In genomic region chr5:130627800-130628199, GRCm38 (mm10) we compare ENCODE assay signal across 21 mouse cellular contexts.
A peak's percentile ranks its signal among the peaks of the same experiment; 100 is the strongest.
DNase-seq lines count a peak whose midpoint lies in the region; ATAC-seq and TF ChIP-seq lines count a peak whose summit lies in the region.
"Had no signal": no experiment of that assay in that cellular context is flagged by ENCODE, and none has a peak within 500 bp of the region (broad histone marks: within the 10 kb centered on the region; RNA-seq: fewer than 3 reads in every experiment).

No protein-coding gene starts in this region.

- H3K27ac ChIP-seq in hindbrain, postnatal 0 days = no peak overlapping the region
- no peak overlapping the region for H3K27ac ChIP-seq in hindbrain, embryonic 16.5 days (ENCODE audit: low read depth, low read length)
- no peak overlapping the region for H3K27ac ChIP-seq in midbrain, postnatal 0 days (ENCODE audit: low read depth, low read length)
- no peak overlapping the region for H3K27ac ChIP-seq in midbrain, embryonic 15.5 days
- no peak overlapping the region for H3K27ac ChIP-seq in cerebellum, adult 2 months (ENCODE audit: insufficient read depth, low read length)
- H3K27ac ChIP-seq: gastrocnemius, adult 2 months; heart, embryonic 15.5 days; kidney, embryonic 15.5 days; left cerebral cortex, adult 2 months; midbrain, embryonic 12.5 days; stomach, postnatal 0 days had no signal

- DNase-seq in hindbrain, postnatal 0 days (ENCODE audit: low spot score) = peak; percentile 38
- peak; percentile 23 for DNase-seq in midbrain, postnatal 0 days (ENCODE audit: low spot score)
- DNase-seq in frontal cortex, adult 2 months (ENCODE audit: extremely low spot score in 1 of 2, low spot score in 1 of 2) = peak; percentile 9 to 68
- peak; percentile 31 to 33 for DNase-seq in left cerebral cortex, postnatal 25 days (ENCODE audit: low spot score in 2 of 2)
- DNase-seq in cerebellum, adult 2 months = no peak
- DNase-seq: cerebellum, adult 11 months; cerebellum, postnatal 25 days; gastrocnemius, adult 2 months; heart, adult 11 months; lung, adult 2 months; lung, postnatal 4 days; thymus, postnatal 25 days had no signal

- no peaks in the 10 kb centered on the region for H3K9me3 ChIP-seq in hindbrain, postnatal 0 days (ENCODE audit: low read length)
- H3K9me3 ChIP-seq in hindbrain, embryonic 16.5 days (ENCODE audit: control insufficient read depth, low read length) = no peaks in the 10 kb centered on the region
- H3K9me3 ChIP-seq in midbrain, postnatal 0 days (ENCODE audit: low read length) = no peaks in the 10 kb centered on the region
- H3K9me3 ChIP-seq in midbrain, embryonic 15.5 days = no peaks in the 10 kb centered on the region
- H3K9me3 ChIP-seq: heart, embryonic 15.5 days; kidney, embryonic 15.5 days; midbrain, embryonic 12.5 days had no signal

- no peak for TF ChIP-seq POLR2A in cerebellum, adult 2 months (IDR thresholded peaks at IDR 0.05; ENCODE audit: borderline replicate concordance, insufficient read depth, low read length)

- H3K4me3 ChIP-seq in hindbrain, postnatal 0 days (ENCODE audit: low read length) = no peak overlapping the region
- H3K4me3 ChIP-seq in hindbrain, embryonic 16.5 days (ENCODE audit: low read length) = no peak overlapping the region
- H3K4me3 ChIP-seq in midbrain, postnatal 0 days (ENCODE audit: low read depth, low read length) = no peak overlapping the region
- H3K4me3 ChIP-seq in midbrain, embryonic 15.5 days = no peak overlapping the region
- H3K4me3 ChIP-seq in cerebellum, adult 2 months (replicated peaks; ENCODE audit: insufficient read depth, low read depth, low read length) = no peak overlapping the region
- H3K4me3 ChIP-seq: gastrocnemius, adult 2 months; heart, embryonic 15.5 days; kidney, embryonic 15.5 days; left cerebral cortex, adult 2 months; midbrain, embryonic 12.5 days had no signal

- H3K4me2 ChIP-seq in hindbrain, postnatal 0 days (ENCODE audit: low read depth, low read length) = no peak overlapping the region
- no peak overlapping the region for H3K4me2 ChIP-seq in hindbrain, embryonic 16.5 days (ENCODE audit: low read length)
- no peak overlapping the region for H3K4me2 ChIP-seq in midbrain, postnatal 0 days (ENCODE audit: low read depth, low read length, poor library complexity, severe bottlenecking)
- no peak overlapping the region for H3K4me2 ChIP-seq in midbrain, embryonic 15.5 days
- H3K4me2 ChIP-seq: heart, embryonic 15.5 days; kidney, embryonic 15.5 days; liver, embryonic 11.5 days; midbrain, embryonic 12.5 days had no signal

- no peak for TF ChIP-seq CTCF in hindbrain, postnatal 0 days (IDR thresholded peaks at IDR 0.05; ENCODE audit: low read depth)
- no peak for TF ChIP-seq CTCF in midbrain, postnatal 0 days (IDR thresholded peaks at IDR 0.05)
- no peak for TF ChIP-seq CTCF in cerebellum, adult 2 months (IDR thresholded peaks at IDR 0.05; ENCODE audit: borderline replicate concordance, insufficient read depth, low read depth, low read length)

- WGBS in hindbrain, postnatal 0 days = 89% methylated on average over 2 of the region's 2 CpGs
- 86% methylated on average over 2 of the region's 2 CpGs for WGBS in hindbrain, embryonic 16.5 days
- WGBS in midbrain, postnatal 0 days = 95% methylated on average over 2 of the region's 2 CpGs
- 88% methylated on average over 2 of the region's 2 CpGs for WGBS in midbrain, embryonic 15.5 days
- 100% methylated on average over 2 of the region's 2 CpGs for WGBS in cerebellum, adult 2 months

- no peak for ATAC-seq in hindbrain, postnatal 0 days
- ATAC-seq in hindbrain, embryonic 16.5 days = no peak
- no peak for ATAC-seq in midbrain, postnatal 0 days (ENCODE audit: low FRiP score)
- ATAC-seq in midbrain, embryonic 15.5 days (replicated peaks) = no peak
- ATAC-seq: intestine, embryonic 16.5 days had no signal

- no peaks in the 10 kb centered on the region for H3K36me3 ChIP-seq in hindbrain, postnatal 0 days (ENCODE audit: insufficient read depth, low read length)
- no peaks in the 10 kb centered on the region for H3K36me3 ChIP-seq in hindbrain, embryonic 16.5 days (ENCODE audit: control insufficient read depth, insufficient read depth, low read length)
- H3K36me3 ChIP-seq in midbrain, postnatal 0 days (ENCODE audit: insufficient read depth, low read length) = no peaks in the 10 kb centered on the region
- no peaks in the 10 kb centered on the region for H3K36me3 ChIP-seq in midbrain, embryonic 15.5 days (replicated peaks)
- H3K36me3 ChIP-seq: heart, embryonic 15.5 days; kidney, embryonic 15.5 days; midbrain, embryonic 12.5 days had no signal

- no peak overlapping the region for H3K9ac ChIP-seq in hindbrain, postnatal 0 days (replicated peaks; ENCODE audit: low read length)
- H3K9ac ChIP-seq in hindbrain, embryonic 16.5 days (ENCODE audit: low read depth, low read length) = no peak overlapping the region
- H3K9ac ChIP-seq in midbrain, postnatal 0 days (replicated peaks; ENCODE audit: low read length, poor library complexity, severe bottlenecking) = no peak overlapping the region
- no peak overlapping the region for H3K9ac ChIP-seq in midbrain, embryonic 15.5 days
- H3K9ac ChIP-seq: heart, embryonic 15.5 days; kidney, embryonic 15.5 days; midbrain, embryonic 12.5 days had no signal

- intact Hi-C loops in left cerebral cortex, postnatal 25 days (cut with DNase I) = no loop called here

- no peaks in the 10 kb centered on the region for H3K27me3 ChIP-seq in hindbrain, postnatal 0 days (ENCODE audit: insufficient read depth, low read length)
- no peaks in the 10 kb centered on the region for H3K27me3 ChIP-seq in hindbrain, embryonic 16.5 days (replicated peaks; ENCODE audit: control insufficient read depth, insufficient read depth, low read length)
- H3K27me3 ChIP-seq in midbrain, postnatal 0 days (ENCODE audit: insufficient read depth, low read length) = no peaks in the 10 kb centered on the region
- H3K27me3 ChIP-seq in midbrain, embryonic 15.5 days (replicated peaks) = no peaks in the 10 kb centered on the region
- no peaks in the 10 kb centered on the region for H3K27me3 ChIP-seq in cerebellum, adult 2 months (ENCODE audit: control insufficient read depth, insufficient read depth, low read length)
- H3K27me3 ChIP-seq: heart, embryonic 15.5 days; kidney, embryonic 15.5 days; midbrain, embryonic 12.5 days had no signal

- no peaks in the 10 kb centered on the region for H3K4me1 ChIP-seq in hindbrain, postnatal 0 days (ENCODE audit: insufficient read depth, low read length)
- peaks cover 3% of the 10 kb centered on the region for H3K4me1 ChIP-seq in hindbrain, embryonic 16.5 days (ENCODE audit: control insufficient read depth, insufficient read depth, low read depth, low read length)
- H3K4me1 ChIP-seq in midbrain, postnatal 0 days (ENCODE audit: insufficient read depth, low read length) = no peaks in the 10 kb centered on the region
- H3K4me1 ChIP-seq in midbrain, embryonic 15.5 days = 0 out of 2 replicates have a peak, but pooled peaks cover 3% of the 10 kb centered on the region
- peaks cover 13% of the 10 kb centered on the region; the same call in 1 of the 2 replicates for H3K4me1 ChIP-seq in cerebellum, adult 2 months (ENCODE audit: control insufficient read depth, insufficient read depth, low read length)
- H3K4me1 ChIP-seq: midbrain, embryonic 12.5 days had no signal

Comparison
In these comparisons a context has a peak if more than half of its experiments do, and no peak if none do; other contexts are left out.
1. DNase-seq: peak in hindbrain, postnatal 0 days (single experiment), midbrain, postnatal 0 days (single experiment), frontal cortex, adult 2 months (2 of 2) and left cerebral cortex, postnatal 25 days (2 of 2); none in cerebellum, adult 2 months (0 of 2).